Mouse (Mus musculus): Measurements from ENCODE around the gene Lama5.

DNA sequence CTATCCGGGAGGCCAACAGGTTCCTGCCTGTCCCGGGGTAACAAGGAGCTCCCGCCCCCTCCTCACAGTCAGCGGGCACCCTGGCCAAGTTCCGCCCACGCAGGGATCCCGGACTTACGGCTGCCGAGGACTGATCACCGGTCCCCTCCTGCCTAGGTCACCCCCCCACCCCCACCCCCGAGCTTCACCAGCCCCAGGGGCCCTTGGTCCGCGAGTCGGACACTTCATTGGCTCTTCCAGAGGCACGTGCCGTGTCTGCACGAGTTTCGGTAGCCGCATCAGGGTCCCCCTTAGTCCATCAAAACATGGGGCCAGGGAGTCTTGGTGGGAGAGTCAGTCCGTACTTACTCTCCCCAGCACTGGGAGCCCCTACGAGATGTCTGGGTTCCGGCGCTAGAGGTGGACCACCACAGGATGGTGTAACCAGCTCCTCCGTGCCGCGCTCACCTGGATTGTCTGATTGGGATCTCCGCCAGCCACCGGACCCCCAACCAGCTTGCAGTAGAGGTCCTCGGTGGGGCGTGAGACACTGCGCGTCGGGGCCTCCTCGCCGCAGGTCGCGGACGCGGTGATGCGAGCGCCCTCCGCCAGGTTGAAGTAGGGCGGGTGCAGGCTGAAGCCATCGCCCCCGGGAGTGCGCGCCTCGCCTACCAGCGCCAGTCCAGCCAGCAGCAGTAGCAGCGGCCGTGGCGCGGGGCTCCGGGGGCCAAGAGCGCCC is 456 bp downstream of the Lama5 start:
- TF ChIP-seq CTCF (IDR thresholded peaks at IDR 0.05; ENCODE audit: low read depth, low read length) (no peak), POLR2A (IDR thresholded peaks at IDR 0.05; ENCODE audit: borderline replicate concordance, low read depth, low read length) (no peak)

Measured in bone marrow macrophage, adult 2 months (primary cell).